Mouse (Mus musculus): ENCODE measurements around the gene Gm13279.
"Not testable (repeated sequence)": the region's sequence is repeated elsewhere in the genome, so short reads cannot be mapped to it uniquely, and the experiment has no call there.

DNA sequence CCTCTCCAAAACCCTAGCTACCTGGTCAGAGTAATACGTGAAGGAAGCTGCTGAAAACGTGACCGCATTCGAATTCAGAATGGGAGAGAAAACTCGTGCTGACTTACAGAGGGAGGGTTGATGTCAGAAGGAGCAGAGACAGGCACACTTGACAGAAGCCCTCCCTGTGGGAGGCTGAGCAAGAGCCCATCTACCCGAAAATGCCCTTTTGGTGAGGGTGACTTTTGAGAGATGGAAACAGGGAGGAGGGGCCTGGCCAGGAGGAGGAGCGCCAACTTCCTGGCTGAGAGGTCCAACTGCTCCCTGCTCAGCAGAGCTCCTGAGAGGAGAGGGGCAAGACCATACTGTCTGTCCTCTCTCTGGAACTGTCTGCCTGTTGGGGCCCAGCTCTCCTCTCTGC lies 2.2 kb downstream of the Gm13279 start, which contains the start of gene Gm13285:
- TF ChIP-seq CTCF (conservative IDR thresholded peaks at IDR 0.05; ENCODE audit: low read length); POU5F1 (IDR thresholded peaks at IDR 0.05; ENCODE audit: borderline replicate concordance, low read length); NANOG (IDR thresholded peaks at IDR 0.05; ENCODE audit: borderline replicate concordance, low read length): not testable (repeated sequence)

Data from E14TG2a.4 (cell line).